Mouse (Mus musculus): ENCODE data around the gene Arvcf.

DNA sequence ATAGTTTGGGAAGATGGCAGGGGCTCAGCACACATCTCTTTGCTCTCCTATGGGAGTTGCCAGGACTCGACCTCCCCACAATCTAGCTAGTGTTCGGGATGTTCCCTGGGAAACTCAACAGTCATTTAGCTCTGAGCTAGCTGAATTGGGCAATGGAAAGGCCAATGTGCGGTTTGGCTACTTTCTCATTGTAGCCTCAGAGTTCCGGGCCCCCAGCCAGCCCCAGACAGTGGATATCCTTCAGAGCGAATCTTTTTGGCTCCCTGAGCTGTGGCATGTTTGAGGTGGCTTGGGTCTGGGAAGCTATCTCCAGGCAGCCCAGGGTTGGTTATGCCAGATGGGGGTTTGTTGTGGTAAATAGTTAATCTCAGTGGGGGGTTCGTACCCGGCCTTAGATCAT lies 38.5 kb downstream of the Arvcf start:
- TF ChIP-seq CTCF (IDR thresholded peaks at IDR 0.05; ENCODE audit: borderline replicate concordance, control insufficient read depth, extremely low read depth, insufficient read depth, low read length, poor library complexity) (no peak), POLR2A (IDR thresholded peaks at IDR 0.05; ENCODE audit: control insufficient read depth, extremely low read depth, insufficient read depth, low read length, poor library complexity) (no peak)
